Mouse (Mus musculus) frontal cortex, postnatal 14 days (tissue): ENCODE measurements at regions not wholly inside any gene's neighbourhood (a gene's known extent, or its start where the extent isn't known, plus 50 kb on each side); places are given as distances from the start of the nearest gene placed in this dataset.

Experiments used
- DNase-seq, 2 experiments: peaks; one replicate each; pipeline ENCODE4 v3.0.0; 2022; ENCODE audit warnings: low spot score in 2 of 2

GRCm38 (mm10) chr1:57573829-57574228, 166.9 kb upstream of the Tyw5 start:
- no peak for DNase-seq

GRCm38 (mm10) chr1:57574530-57574929, 167.6 kb upstream of the Tyw5 start:
- no peak for DNase-seq

DNA sequence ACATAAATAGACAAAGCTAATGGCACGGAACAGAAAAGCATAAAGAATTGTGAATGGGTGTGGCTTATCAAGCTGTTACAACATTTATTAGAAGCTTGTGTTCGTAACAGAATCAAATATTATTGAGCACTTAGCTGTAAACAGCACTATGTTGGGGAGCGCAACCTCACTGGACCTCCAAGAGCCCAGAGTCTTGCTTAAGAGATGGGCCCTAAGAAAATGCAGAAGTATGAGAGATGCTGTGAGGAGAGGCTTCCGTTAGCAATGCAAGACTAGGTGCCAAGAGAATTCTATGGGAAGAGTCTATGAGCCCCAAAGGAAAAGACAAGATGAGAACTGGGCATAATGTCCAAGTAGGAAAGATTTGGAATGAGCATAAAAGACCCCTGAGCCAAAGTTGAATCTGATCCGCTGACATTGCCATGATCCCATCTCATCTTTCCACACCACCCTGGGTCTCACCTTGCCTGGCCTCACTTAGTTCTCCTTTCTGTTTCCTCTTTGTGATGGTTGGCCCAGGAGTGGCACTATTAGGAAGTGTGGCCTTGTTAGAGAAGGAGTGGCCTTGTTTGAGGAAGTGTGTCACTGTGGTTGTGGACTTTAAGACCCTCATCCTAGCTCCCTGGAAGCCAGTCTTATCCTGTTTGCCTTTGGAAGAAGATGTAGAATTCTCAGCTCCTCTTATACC, 169.3 kb upstream of the Tyw5 start:
- DNase-seq = no peak

DNA sequence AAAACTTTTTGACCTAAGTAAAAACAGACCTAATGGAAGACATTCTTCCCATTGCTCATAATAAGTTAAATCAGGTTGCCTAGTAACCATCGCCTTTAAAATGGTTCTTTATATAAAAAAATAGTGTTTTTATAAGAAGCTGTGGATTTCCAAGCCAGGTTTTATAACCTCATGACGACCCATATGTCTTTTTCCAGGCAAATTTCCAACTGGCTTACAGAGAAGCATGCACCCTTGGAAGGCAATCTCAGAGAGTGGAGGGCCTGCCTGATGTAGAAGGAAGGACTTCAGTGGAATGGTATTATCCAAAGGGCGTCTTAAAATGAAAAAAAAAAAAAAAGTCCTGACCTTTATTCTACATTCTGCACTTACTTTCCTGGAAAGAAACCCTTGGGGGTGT, 172.2 kb upstream of the Tyw5 start:
- no peak for DNase-seq

GRCm38 (mm10) chr1:57593707-57594589, 180.0 kb upstream of the Spats2l start:
- no peak for DNase-seq

DNA sequence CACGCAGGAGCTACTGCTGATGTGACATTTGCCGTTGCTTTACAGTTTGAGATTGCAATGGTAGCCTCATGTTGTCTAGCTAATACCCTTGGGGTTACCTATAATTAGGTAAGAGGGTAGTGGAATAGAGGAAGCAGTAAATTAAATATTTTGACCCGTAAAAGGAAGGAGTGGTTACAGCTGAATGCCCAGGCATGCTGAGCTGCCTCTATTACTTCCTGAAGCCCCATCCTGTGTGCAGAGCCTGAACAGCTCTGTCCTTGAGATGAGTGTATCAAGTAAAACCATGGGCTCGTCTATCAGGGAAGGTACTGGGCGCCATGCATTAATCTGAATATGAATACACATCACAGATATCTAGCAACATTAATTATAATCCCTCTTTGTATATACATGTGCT, 179.1 kb upstream of the Spats2l start:
- no peak for DNase-seq

DNA sequence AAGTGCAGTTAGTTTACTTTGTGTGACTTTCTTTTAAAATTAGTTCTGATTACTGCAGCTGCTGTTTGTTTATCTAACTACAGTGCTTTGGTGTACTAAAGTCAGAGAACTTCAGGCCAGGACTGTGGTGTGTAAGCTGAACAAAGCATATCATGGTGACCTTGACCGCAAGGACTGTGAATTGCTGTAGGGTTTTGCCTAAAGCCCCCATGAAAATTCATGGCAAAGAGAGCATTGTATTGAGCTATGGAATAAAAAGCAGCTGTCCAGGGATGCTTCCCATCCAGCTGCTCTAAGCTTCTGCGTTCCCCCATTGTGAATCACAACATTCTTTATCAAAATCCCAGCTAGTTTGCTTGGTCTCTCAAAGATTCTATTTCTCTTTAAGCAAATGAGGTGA, 173.0 kb upstream of the Spats2l start:
- DNase-seq = no peak

- no peak for DNase-seq
Measured at GRCm38 (mm10) chr1:57605525-57605924, 168.4 kb upstream of the Spats2l start.

GRCm38 (mm10) chr1:57606060-57606683, 167.8 kb upstream of the Spats2l start:
- no peak for DNase-seq

DNA sequence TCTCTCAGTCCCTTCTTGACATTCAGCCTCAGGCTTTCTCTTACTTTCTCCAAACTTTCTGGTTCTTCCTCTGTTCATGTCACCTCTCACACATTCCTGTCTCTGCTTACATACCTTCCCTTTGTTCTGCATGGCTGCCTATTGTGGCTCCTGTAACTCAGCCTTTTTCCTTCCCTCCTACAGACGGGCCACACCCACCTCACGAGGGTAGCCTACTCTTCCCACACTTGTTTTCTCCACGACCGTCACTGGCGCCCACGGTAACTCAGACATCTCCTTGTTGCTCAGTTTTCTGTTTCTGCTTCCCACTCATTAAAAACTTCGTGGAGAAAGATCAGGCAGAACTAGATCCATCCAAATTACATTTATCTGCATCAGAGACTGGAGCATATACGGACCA, 166.9 kb upstream of the Spats2l start:
- DNase-seq = no peak

GRCm38 (mm10) chr1:57607626-57608422, 166.1 kb upstream of the Spats2l start:
- no peak for DNase-seq

DNA sequence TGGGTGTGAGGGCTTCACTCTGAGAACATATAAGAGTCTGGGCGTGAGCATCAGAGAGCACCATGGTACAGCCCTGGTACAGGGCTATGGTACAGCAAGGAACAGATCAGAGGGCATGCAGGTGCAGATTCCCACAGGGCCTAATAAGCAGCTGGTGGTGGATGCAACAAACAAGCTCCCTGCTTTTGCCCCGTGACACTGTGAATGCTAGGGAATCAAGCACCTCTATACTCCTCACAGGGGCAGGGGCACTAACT, 165.6 kb upstream of the Spats2l start:
- DNase-seq = no peak

DNA sequence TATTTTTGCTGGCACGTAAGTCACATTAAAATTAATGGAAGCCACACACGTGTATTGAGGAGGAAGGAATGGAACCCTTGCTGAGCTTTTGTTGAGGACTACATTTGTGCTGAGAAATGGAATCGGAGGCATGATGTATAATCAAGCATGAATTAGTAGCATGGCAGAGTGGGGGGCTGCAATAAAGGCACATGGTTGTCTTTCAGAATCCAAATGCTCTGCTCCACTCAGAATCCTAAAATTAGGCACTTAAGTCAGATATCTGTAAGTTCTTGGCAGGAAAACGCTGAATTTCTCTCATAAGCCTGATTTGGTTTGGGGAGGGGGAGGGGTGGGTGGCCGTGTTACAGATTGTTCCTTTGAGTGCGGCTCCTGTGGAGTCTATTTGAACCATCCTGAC, 164.7 kb upstream of the Spats2l start:
- DNase-seq = no peak

GRCm38 (mm10) chr1:57612171-57612570, 161.8 kb upstream of the Spats2l start:
- DNase-seq = no peak

DNA sequence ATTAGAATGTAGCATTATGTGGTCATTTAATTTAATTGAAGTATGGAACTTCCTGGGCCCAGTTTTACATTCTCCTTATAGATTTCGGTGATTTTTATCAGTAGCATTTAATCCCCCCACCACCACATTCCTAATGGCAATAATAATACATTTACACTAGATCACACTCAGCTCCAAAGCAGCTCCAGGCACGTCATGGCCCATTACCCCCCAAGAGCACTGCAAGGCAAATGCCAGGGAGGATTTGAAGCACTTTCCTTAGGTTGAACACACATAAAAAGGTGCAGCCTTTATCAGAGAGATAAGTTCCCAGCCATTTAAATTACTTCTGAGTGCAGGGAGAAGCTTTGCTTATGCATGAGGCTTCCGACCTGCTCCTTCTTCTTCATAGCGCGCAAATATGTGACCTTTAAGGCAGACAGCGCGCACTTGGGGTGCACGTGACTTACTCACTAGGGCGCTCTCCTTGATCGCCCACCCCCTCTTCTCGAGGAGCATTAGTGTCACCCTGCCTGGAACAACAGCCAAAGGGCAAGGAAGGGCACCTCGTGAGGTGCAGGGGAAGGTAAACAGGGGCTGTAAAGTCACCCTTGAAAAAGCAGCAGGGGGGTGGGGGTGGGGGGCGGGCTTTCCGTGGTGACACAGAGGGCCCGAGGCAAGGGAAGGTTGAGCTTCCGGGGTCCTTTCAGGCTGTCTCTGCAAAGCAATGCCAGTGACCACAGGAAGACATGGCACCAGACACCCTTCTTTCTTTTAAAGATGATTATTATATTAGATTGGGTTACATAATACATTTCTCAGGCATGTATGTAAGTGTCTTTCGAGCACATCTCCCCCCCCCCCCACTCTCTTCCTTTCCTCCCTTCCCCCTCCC, 160.8 kb upstream of the Spats2l start:
- no peak for DNase-seq

DNA sequence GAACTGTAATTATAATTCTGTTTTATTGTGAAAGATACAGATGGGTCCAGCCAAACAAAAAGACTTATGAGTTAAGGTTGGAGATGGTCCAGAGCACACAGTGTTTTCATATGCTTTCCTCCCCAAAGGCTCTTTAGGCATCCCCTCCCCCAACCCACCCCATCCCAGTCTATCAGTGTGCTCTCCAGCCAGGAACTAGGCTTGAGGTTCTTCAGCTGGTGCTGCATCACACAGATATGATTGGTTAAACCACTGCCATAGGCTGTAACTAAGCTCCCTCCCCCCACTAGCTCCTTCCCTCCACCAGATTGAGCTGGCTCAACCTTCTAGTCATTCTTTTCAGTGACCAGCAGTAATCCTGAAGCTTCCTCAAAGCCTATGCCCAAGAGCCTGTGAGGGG, 158.8 kb upstream of the Spats2l start:
- no peak for DNase-seq

DNA sequence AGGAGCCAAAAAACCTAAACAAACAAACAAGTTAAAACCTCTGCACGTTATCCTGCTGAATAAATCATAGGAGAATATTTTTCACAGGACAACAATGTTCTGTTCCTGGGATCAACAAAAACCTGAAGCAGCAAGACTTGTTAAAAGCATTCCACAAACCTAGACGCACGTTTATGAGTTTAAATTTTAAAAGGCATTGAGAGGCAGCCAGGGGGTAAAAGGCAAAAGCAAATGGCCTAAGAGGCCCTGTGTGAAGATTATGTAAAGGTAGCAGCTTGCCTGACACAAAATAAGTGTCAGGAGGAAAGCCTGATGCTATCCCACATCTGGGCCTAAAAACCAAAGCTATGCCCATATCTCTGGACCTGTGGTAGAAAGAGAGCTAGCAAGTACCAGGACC, 156.6 kb upstream of the Spats2l start:
- DNase-seq = no peak

DNA sequence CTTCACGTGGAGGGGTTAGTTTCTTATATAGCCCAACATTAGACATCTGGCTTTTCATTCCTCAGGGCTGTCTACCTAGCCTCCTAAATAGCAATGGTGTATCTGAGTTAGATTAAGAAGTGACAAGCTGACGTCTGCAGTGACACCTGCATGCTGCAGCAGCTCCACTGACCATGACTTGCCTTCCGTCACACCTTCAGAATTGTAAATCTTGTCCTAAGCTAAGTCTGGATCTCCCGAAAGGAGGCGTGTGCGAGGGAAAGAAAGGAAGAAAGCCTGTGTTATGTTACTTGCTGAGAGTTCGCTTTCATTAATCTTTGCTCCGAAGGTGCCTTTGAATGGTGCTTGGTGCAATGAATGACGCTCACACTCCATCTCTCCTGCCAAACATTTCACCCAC, 151.4 kb upstream of the Spats2l start:
- DNase-seq = no peak

DNA sequence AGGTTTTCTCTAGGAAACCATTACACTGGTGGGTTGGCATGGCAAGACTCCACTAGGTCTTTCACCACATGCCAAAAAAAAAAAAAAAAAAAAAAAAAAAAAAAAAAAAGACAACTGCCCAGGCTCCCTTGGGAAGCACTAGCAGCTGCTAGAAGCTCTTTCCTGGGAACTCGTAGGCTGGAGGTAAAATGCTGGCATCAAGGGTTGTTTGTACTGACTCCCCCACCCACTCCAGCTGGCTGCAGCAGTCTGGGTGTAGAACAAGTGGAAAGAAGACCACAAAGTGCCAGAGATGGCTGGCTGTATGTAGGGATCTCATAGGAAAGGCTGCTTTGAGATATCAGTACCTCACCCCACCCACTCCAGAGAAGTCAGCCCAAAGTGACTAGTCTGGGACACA, 140.0 kb upstream of the Spats2l start:
- peak in 1 of 2 experiments; percentile 7 for DNase-seq

DNA sequence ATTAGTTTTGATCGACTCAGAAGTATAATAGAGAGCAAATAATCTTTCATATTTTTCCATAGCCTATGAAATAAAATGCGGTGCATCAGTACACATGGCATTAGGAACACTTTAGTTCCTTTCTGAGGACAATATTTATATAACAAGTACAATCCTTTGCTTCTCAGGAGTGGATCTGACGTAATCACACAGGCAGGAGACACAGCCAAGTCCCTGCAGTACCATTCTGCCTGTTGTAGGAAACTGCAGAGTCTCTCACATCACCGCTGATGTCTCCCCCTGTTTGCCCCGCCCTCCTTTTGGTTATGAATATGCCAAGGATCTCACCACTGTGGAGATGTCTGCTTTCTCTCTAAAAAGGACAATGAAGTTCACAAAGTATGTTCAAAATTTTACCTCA, 131.8 kb upstream of the Spats2l start:
- DNase-seq = no peak

GRCm38 (mm10) chr1:57643466-57644097, 130.4 kb upstream of the Spats2l start:
- no peak for DNase-seq
